Mouse (Mus musculus) mesoderm, embryonic 11.5 days (tissue): ENCODE results near the gene Ramp1.

Experiments used
- DNase-seq: peaks from one replicate; pipeline ENCODE4 v3.0.0-alpha.2; 2012; ENCODE audit warnings: low read depth, low spot score

The Ramp1 gene

GRCm38 (mm10) chr1:91239112-91239511 is 59.5 kb downstream of the Ramp1 start:
- DNase-seq, result peak; percentile 41

DNA sequence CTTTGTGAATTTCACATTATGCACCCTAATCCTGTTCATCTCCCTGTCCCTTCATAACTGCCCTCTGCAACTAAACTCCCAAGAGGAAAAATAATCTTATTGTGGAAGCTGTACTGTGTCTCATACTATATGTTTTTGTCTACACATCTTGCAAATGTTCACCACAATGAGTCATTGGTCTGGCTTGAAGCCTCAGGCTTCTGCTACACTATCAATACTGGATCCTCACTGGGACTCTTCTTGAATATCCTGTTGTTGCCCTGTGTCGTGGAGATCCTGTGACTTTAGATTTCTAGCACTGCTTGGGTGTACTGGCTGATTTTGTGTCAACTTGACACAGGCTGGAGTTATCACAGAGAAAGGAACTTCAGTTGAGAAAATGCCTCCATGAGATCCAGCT is 60.2 kb downstream of the Ramp1 start:
- DNase-seq, result no peak

DNA sequence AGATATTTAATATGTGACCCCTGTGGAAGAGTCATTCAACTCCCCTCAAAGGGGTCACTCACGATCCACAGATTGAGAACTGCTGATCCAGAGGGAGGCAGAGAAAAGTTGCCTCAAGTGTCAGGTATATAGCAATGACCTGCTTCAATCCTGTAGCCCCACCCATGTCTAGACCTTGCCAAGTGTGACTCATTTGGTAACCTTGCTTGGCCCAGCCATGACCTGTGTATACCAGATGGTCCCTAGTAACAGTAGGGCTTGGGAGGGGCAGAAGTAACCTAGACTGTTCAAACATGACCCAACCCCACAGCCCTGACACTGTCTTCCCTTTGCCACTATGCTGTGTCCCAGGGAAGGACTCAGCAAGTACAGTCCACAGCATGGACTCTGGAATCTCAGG is 61.1 kb downstream of the Ramp1 start:
- DNase-seq, result no peak

DNA sequence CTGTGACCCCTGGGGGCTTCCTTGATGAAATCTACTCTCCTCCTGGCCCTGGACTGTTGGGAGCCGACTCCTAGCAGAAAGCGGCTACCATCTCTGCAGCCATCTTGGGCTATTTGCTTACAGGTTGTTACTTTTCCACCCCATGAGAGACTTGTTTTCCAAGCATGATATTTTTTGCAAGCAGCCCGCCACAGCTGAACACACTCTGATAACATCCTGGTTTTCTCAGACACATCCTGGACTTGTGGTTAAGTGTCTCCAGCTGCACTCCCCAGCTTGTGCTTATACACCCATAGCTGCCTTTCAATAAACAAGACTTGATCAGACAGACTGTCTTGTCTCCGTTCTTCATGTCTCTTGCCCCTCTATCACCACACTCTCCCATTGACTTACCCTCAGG is 61.6 kb downstream of the Ramp1 start:
- no peak for DNase-seq

- no peak for DNase-seq
Measured at GRCm38 (mm10) chr1:91248242-91248641, 68.6 kb downstream of the Ramp1 start.

- no peak for DNase-seq
Measured at GRCm38 (mm10) chr1:91248970-91249369, 69.3 kb downstream of the Ramp1 start.

GRCm38 (mm10) chr1:91249564-91250414 is 70.2 kb downstream of the Ramp1 start, which contains the start of gene Ube2f:
TSS of gene Ube2f (plus strand) at chr1:91250304.
- peak; percentile 98 for DNase-seq

GRCm38 (mm10) chr1:91250415-91251147 is 71.0 kb downstream of the Ramp1 start:
- DNase-seq, result no peak

DNA sequence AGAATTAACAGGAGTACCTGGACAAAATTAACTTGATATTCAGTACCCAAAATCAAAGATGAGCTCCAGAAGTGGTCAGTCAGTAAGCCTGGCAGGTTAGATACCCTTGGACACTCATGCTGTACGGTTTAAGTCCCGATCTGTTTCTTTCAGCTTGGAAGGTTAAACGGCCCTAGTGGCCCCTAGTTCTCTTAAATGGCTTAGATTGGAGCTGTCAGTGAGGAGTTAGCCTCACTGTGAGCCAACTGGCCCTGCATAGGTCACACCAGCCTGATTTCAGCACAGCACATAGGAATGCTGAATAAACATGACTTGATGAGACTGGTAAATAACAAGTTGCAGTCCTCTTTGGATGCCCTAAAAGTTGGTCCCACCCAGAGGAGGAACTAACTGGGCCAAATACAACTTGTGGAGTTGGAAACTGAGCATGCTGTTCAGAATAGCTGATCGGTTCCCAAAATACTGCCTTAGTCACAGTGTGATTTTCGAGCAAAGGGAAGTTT is 71.6 kb downstream of the Ramp1 start:
- no peak for DNase-seq

DNA sequence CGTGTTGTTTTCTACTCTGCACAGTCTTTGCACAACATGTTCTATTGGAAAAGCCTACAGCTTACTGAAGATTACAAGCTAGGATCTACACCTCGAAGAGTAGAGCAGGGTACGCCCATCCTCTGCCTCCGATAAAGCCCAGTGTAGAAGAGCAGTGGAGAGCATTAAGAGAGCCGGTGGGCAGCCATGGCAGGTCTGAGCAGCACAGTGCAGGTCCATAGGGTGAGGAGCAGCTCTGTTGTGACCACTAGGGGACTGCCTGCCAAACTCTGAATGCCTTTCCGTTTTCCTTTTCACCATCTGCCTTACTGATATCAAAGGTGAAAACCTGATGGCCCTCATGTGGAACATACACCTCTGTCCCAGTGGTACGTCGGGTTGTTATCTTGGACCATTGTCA is 72.3 kb downstream of the Ramp1 start:
- no peak for DNase-seq

DNA sequence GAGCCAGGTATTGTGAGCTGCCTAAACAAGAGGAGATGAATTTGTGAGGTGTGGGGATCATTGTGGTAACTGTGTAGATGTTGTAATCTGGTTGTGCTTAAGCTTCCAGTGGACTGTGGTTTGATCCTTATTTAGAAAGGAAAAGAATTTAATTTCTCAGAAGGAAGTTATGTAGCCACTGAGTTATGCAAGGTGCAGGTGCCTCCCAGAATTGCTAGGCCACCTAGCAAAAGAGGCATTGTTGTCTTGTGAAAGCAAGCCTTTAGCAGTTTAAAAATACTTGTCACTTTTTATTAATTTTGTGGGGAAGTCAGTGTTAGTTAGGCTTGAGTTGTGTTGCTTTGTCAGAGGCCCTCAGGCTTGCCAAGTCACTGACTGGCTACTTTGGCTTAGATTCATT is 78.3 kb downstream of the Ramp1 start:
- no peak for DNase-seq

GRCm38 (mm10) chr1:91259794-91260193 is 80.2 kb downstream of the Ramp1 start:
- no peak for DNase-seq

DNA sequence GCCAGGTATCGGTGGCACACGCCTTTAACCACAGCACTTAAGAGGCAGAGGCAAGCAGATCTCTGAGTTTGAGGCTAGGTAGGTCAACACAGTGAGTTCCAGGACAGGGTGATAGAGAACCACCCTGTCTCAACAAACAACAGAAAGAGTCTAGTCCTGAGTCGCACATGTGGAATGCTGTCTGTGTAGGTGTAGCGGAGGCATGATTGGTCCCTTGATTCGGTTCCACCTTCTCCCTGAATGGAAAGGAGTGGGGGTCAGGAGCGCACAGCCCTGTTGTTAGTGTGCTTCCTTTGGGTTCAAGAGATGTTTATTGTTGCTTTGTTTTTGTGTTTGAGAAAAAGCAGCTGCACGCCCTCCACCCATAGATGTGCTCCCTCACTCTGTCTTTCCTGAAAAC is 82.9 kb downstream of the Ramp1 start:
- DNase-seq, result no peak

- no peak for DNase-seq
Measured at GRCm38 (mm10) chr1:91272260-91272659, 92.6 kb downstream of the Ramp1 start.
